Mouse (Mus musculus): ENCODE results near the gene Fam126a.

DNA sequence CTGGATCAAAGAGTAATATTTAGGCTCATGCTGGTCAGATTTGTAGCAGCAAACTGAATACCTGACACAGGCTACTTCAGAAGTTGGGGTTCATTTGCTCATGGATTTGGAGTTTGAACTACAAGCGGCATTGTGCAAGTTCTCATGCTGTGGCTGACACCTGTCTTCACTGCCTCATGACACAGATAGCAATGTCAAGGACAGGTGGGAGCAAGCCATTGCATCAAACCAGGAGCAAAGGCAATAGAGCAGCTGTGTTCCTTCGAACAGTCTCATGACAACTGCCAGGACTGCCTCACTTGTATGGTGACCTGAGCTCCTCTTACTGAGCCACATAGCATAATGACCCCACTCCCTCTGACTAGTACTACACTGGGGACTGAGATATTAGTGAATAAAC lies 12.9 kb upstream of the Fam126a start:
- TF ChIP-seq CTCF (IDR thresholded peaks at IDR 0.05) (no peak), EP300 (IDR thresholded peaks at IDR 0.05) (no peak)

All from lung, postnatal 0 days (tissue).